Mouse (Mus musculus) lung, postnatal 0 days (tissue): ENCODE measurements at regions not wholly inside any gene's neighbourhood (a gene's known extent, or its start where the extent isn't known, plus 50 kb on each side); places are given as distances from the start of the nearest gene placed in this dataset.

Experiments
- ATAC-seq: fragments of 200-750 bp; cut with Nextera tagmentation; 2 replicates; pipeline ENCODE4 v1.8.0; 2017; ENCODE audit warnings: moderate library complexity
- DNase-seq: peaks from one replicate; pipeline ENCODE4 v3.0.0-alpha.2; 2016; ENCODE audit warnings: low spot score
- H3K27ac ChIP-seq: fragments of 300-500 bp; sonication (generic); 2 replicates; pipeline ENCODE4 v1.5.1; 2014; ENCODE audit warnings: antibody characterized with exemption, mild to moderate bottlenecking, low read length, mixed read lengths
- H3K27me3 ChIP-seq: fragments of 300-500 bp; sonication (generic); replicated peaks from 2 replicates; pipeline ENCODE4 v1.6.1; 2014; ENCODE audit warnings: low read length, mixed read lengths; ENCODE audit not compliant: insufficient read depth
- H3K36me3 ChIP-seq: fragments of 300-500 bp; sonication (generic); 2 replicates; pipeline ENCODE4 v1.6.1; 2014; ENCODE audit warnings: low read length, mixed read lengths; ENCODE audit not compliant: insufficient read depth
- H3K4me1 ChIP-seq: fragments of 300-500 bp; sonication (generic); 2 replicates; pipeline ENCODE4 v1.6.1; 2014; ENCODE audit warnings: antibody characterized with exemption, low read depth, low read length, mixed read lengths; ENCODE audit not compliant: insufficient read depth
- H3K4me2 ChIP-seq: fragments of 300-500 bp; sonication (generic); replicated peaks from 2 replicates; pipeline ENCODE4 v1.6.1; 2014; ENCODE audit warnings: low read depth, mild to moderate bottlenecking, low read length, moderate library complexity, mixed read lengths
- H3K4me3 ChIP-seq: fragments of 300-500 bp; sonication (generic); 2 replicates; pipeline ENCODE4 v1.5.1; 2014; ENCODE audit warnings: low read depth, low read length
- H3K9ac ChIP-seq: fragments of 300-500 bp; sonication (generic); replicated peaks from 2 replicates; pipeline ENCODE4 v1.6.1; 2014; ENCODE audit warnings: low read depth, mild to moderate bottlenecking
- H3K9me3 ChIP-seq: fragments of 300-500 bp; sonication (generic); 2 replicates; pipeline ENCODE4 v1.6.1; 2016; ENCODE audit warnings: low read length, mixed read lengths
- CTCF ChIP-seq: IDR thresholded peaks from 2 replicates; pipeline ENCODE4 v1.5.1; 2016; ENCODE audit warnings: antibody characterized with exemption, mild to moderate bottlenecking
- EP300 ChIP-seq: IDR thresholded peaks from 2 replicates; pipeline ENCODE4 v1.6.1; 2016; ENCODE audit warnings: antibody characterized with exemption, mild to moderate bottlenecking, control low read depth
- WGBS: fragments of 180-500 bp; shearing (Covaris S2); extraction: QIAGEN DNeasy Blood & Tissue Kit; methylation state at CpG from one replicate; pipeline ENCODE4 v1.1.7; 2014; 5-methylcytosine and 5-hydroxymethylcytosine counted together

- H3K27ac ChIP-seq, result no peak overlapping the region
- DNase-seq (no peak), ATAC-seq (no peak)
- no peak overlapping the region for H3K9ac ChIP-seq
- H3K9me3 ChIP-seq, result no peaks in the 10 kb centered on the region
- H3K4me1 ChIP-seq, result no peaks in the 10 kb centered on the region
- H3K27me3 ChIP-seq, result no peaks in the 10 kb centered on the region
- no peak overlapping the region for H3K4me2 ChIP-seq
- 82% methylated on average over 6 of the region's 6 CpGs for WGBS
- no peak overlapping the region for H3K4me3 ChIP-seq
- no peaks in the 10 kb centered on the region for H3K36me3 ChIP-seq
- no peak for TF ChIP-seq CTCF
- no peak for TF ChIP-seq EP300
These were observed 57.8 kb upstream of the Sash1 start for GRCm38 (mm10) chr10:8943698-8944097.

DNA sequence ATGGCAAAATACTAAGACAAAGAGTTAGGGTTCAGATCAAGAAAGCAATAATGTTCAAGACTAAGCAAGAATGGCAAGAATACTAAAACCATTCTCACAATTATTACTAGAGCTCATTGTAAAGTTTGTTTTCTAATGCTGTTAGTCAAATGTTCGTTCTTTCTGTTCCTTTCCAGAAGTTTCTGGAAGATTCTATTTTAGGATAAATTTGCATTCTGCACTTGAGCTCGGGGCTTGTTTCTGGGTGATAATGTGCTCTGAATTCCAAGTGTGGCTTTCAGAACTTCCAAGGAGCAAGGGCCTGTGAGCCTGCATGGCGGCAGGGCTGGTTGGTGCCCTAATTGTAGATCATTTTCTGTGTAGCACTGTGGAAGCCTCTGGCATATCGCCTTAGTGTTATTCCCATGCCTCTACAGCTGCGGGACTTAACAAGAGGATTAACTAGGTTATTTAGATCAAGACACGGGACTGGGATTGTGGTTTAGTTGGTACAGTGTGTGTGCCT is 57.1 kb upstream of the Sash1 start:
- ATAC-seq, result no peak
- no peak for DNase-seq
- Histone ChIP-seq H3K27ac (no peak overlapping the region), H3K4me2 (no peak overlapping the region), H3K36me3 (no peaks in the 10 kb centered on the region), H3K4me1 (no peaks in the 10 kb centered on the region), H3K4me3 (no peak overlapping the region), H3K27me3 (no peaks in the 10 kb centered on the region), H3K9me3 (no peaks in the 10 kb centered on the region), H3K9ac (no peak overlapping the region)
- TF ChIP-seq EP300 (no peak), CTCF (no peak)
- WGBS, result 91% methylated on average over 6 of the region's 6 CpGs

DNA sequence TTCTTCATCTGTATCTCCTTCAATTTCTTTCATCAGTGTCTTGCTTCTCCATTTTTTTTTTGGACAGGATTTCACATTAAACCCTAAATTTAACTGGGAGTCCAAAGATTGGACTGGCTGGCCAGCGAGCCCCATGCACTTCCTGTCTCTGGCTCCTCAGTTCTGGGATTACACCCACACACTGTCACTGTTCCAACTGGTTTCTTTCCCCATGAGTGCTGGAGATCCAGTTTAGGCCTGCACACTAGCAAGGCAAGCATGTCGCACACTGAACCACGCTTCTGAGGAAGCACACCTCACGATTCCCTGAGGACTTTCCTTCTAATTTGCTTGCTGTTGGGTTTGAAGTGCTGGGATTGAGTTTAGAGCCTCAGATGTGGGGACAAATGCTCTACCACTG is 50.5 kb upstream of the Sash1 start:
- DNase-seq (peak; percentile 13), ATAC-seq (no peak)
- no peaks in the 10 kb centered on the region for H3K36me3 ChIP-seq
- no peak overlapping the region for H3K4me3 ChIP-seq
- H3K4me2 ChIP-seq, result no peak overlapping the region
- H3K27ac ChIP-seq, result no peak overlapping the region
- no peak overlapping the region for H3K9ac ChIP-seq
- TF ChIP-seq EP300, result no peak
- no peak for TF ChIP-seq CTCF
- no peaks in the 10 kb centered on the region for H3K27me3 ChIP-seq
- H3K9me3 ChIP-seq, result no peaks in the 10 kb centered on the region
- WGBS, result 73% methylated on average over 4 of the region's 4 CpGs
- no peaks in the 10 kb centered on the region for H3K4me1 ChIP-seq
